Mouse (Mus musculus): Measurements from ENCODE around the gene Gon7. TPM values are rescaled to one million over a fixed set of nuclear protein-coding genes. Genes with fewer than 3 reads are reported as not detected.

Gene Gon7
- 7.2 and 11.1 TPM in 2 replicates for polyA plus RNA-seq (2011; ENCODE audit: insufficient read depth, insufficient read length, low replicate concordance, missing spikeins)

DNA sequence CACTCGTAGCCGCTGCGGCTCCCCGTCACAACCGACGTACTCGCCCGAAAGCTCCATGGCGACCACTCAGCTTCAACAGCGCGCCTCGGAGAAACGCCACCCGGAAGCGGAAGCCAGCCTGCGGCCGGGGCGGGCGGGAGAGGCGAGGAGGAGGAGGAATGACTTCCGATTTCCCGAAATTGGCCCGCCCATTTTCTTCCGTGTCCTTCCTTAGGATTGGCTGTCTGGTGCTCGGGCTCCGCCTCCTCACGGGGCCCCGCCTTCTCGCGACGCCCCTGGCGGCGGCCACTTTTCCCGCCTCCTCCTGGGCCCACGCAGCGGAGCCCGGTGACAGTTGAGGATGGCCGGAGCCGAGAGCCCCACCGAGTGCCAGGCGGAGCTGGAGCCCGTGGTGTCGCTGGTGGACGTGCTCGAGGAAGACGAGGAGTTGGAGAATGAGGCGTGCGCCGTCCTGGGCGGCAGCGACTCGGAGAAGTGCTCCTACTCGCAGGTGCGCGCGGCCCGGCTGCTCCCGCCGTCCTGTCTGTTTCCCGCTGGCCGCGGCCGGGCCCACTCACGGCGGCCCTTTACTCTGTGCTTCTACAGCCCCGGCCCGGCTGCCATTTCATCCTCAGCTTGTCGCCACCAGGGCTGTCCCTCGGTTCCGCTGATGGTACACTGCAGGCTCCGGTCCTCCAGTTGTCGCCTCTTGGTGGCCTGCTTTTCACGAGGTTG lies at the start of gene Gon7, which contains the start of the genes Gm28051 and Ubr7:
Gon7 (minus strand) TSS at position 115 of the 714 bp plus-strand sequence.
Gm28051 (minus strand) TSS at position 77 of the 714 bp plus-strand sequence.
Ubr7 (plus strand) TSS at position 279 of the 714 bp plus-strand sequence.
- Histone ChIP-seq H3K4me1 (ENCODE audit: control insufficient read depth, insufficient read depth, low read length) (no peaks in the 10 kb centered on the region; the same call in 1 of the 2 replicates), H3K27ac (ENCODE audit: control insufficient read depth, insufficient read depth, low read depth, low read length, poor library complexity) (peak within 1 kb of the TSS; percentile 82), H3K4me3 (replicated peaks; ENCODE audit: control insufficient read depth, low read depth, low read length) (peak within 1 kb of the TSS; percentile 91)
- under 1% methylated on average over 73 of the region's 73 CpGs for WGBS
- peak; percentile 17; the same call in 1 of the 2 replicates for TF ChIP-seq CTCF (IDR thresholded peaks at IDR 0.05; ENCODE audit: control insufficient read depth, insufficient read depth, low read length)
- TF ChIP-seq POLR2A (IDR thresholded peaks at IDR 0.05; ENCODE audit: borderline replicate concordance, control insufficient read depth, low read depth, low read length): peak; percentile 66; the same call in 1 of the 2 replicates

DNA sequence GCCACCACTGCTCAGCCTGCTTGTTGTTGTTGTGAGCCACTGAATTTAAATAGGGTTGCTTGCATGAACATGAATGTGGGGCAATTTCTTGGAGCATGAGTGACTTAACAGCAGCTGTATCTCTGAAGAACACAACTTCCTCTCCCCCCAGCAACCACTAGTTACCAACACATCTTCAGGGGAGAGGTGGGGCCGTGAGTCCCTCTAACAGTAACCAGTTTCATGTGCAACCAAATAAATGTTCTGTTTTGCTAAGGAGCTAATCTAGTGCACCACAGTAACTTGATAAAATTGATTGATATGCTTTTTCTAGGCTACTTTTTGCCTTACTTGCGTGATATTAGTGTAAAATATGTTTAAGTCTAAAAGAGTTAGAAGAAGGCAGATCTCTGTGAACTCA lies 41.9 kb upstream of the Gon7 start:
- TF ChIP-seq CTCF (IDR thresholded peaks at IDR 0.05; ENCODE audit: control insufficient read depth, insufficient read depth, low read length) (no peak), POLR2A (IDR thresholded peaks at IDR 0.05; ENCODE audit: borderline replicate concordance, control insufficient read depth, low read depth, low read length) (no peak)
- 45% methylated on average over 2 of the region's 2 CpGs for WGBS
- Histone ChIP-seq H3K27ac (ENCODE audit: control insufficient read depth, insufficient read depth, low read depth, low read length, poor library complexity) (no peak overlapping the region), H3K4me1 (ENCODE audit: control insufficient read depth, insufficient read depth, low read length) (no peaks in the 10 kb centered on the region), H3K4me3 (replicated peaks; ENCODE audit: control insufficient read depth, low read depth, low read length) (no peak overlapping the region)

DNA sequence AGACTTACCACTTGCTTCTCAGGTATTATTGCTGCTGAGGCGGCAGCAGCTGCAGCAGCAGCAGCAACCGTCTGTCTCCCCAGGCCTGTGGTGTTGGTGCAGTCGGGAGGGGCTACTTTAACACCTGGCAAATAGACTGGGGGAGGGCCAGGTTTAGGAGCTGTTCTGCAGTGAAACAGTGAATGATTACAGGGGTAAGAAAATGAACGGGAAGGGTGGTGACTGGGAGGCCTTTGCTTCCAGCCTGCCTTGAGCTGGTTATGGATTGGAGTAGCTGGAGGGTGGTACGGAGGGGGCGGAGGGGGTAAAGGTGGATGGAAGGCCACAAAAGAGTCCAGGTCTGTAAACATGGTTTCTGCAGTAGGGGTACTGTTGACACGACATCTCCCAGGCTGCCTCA lies 30.3 kb upstream of the Gon7 start:
- H3K4me3 ChIP-seq (replicated peaks; ENCODE audit: control insufficient read depth, low read depth, low read length): no peak overlapping the region
- WGBS: 84% methylated on average over 7 of the region's 7 CpGs
- no peak for TF ChIP-seq CTCF (IDR thresholded peaks at IDR 0.05; ENCODE audit: control insufficient read depth, insufficient read depth, low read length)
- no peak for TF ChIP-seq POLR2A (IDR thresholded peaks at IDR 0.05; ENCODE audit: borderline replicate concordance, control insufficient read depth, low read depth, low read length)

DNA sequence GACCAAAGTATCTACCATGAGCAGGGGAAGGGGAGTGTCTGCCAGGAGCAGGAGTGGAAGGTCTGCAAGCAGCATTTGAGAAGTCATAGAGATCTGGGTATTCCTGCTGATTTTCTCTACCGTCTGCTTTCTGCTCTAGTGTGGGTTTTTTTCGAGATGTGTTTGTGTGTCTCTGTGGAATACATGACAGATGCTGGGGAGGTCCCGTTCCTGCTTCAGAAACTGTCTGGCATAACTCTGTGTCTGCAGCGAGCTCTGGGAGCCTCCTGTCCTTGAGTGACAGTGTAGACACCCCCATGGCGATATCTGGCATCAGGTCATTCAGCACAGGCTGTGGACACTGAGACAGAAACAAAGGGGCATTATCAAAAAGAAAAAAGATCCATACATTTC lies 28.0 kb upstream of the Gon7 start:
- no peak for TF ChIP-seq POLR2A (IDR thresholded peaks at IDR 0.05; ENCODE audit: borderline replicate concordance, control insufficient read depth, low read depth, low read length)
- no peak for TF ChIP-seq CTCF (IDR thresholded peaks at IDR 0.05; ENCODE audit: control insufficient read depth, insufficient read depth, low read length)
- peak overlapping the region; percentile 42; the same call in 1 of the 2 replicates for H3K27ac ChIP-seq (ENCODE audit: control insufficient read depth, insufficient read depth, low read depth, low read length, poor library complexity)
- H3K4me3 ChIP-seq (replicated peaks; ENCODE audit: control insufficient read depth, low read depth, low read length): peak overlapping the region; percentile 0
- WGBS: 81% methylated on average over 5 of the region's 5 CpGs
- H3K4me1 ChIP-seq (ENCODE audit: control insufficient read depth, insufficient read depth, low read length): no peaks in the 10 kb centered on the region

More for the DNA sequence above, 30.3 kb upstream of the Gon7 start:
- no peak overlapping the region for H3K27ac ChIP-seq (ENCODE audit: control insufficient read depth, insufficient read depth, low read depth, low read length, poor library complexity)
- H3K4me1 ChIP-seq (ENCODE audit: control insufficient read depth, insufficient read depth, low read length): no peaks in the 10 kb centered on the region

DNA sequence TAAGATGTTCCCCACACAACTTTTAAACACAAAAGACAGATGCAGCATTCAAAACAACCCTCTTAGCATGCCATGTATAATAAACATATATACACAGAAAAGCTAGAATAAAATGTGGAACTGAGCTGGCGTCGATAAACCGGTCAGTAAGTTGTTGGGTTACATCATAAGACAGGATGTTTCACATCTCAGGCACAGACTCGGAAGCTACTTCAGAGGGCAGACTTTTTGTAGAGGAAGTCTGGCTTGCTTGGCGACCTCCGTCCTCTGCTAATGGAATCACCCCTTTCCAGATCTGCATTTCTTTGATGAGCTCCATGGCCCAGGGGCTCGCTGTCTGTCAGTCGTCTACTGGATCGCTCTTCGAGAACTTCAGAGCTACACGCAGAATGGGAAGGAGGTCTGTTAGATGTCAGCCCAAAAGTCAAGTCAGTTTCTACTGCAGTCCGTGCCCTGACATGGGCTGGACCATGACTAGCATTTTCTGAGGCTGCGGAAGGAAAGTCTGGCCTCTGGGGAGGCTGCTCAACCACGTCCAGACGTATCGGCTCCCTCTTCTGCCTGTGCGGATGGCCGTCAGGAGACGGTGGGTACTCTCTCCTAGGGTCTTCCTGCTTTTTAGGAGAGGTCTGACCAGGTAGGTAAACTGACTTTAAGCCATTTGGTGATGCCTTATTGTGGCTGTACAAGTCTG lies 27.4 kb upstream of the Gon7 start:
- WGBS: 58% methylated on average over 19 of the region's 19 CpGs
- peak overlapping the region; percentile 0 for H3K4me3 ChIP-seq (replicated peaks; ENCODE audit: control insufficient read depth, low read depth, low read length)
- H3K27ac ChIP-seq (ENCODE audit: control insufficient read depth, insufficient read depth, low read depth, low read length, poor library complexity): peak overlapping the region; percentile 42
- H3K4me1 ChIP-seq (ENCODE audit: control insufficient read depth, insufficient read depth, low read length): no peaks in the 10 kb centered on the region
- no peak for TF ChIP-seq CTCF (IDR thresholded peaks at IDR 0.05; ENCODE audit: control insufficient read depth, insufficient read depth, low read length)
- no peak for TF ChIP-seq POLR2A (IDR thresholded peaks at IDR 0.05; ENCODE audit: borderline replicate concordance, control insufficient read depth, low read depth, low read length)

DNA sequence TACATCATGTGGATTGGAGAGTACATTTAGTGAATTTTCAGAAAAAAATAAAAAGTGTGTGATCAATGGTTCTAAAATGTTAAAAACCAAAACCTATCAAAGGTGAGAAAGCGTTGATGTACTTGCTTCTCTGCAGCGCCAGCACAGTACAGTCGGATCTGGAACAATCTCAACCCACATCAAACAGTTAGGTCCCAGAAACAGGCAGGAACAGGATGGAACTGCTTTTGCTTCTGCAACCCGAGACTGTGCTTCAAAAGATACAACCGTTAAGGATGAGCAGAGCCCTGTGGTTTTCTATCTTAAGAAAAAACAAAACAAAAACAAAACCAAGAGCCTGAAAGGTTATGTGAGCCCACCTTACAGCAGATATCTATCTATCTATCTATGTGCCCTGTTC lies 25.2 kb upstream of the Gon7 start:
- no peak overlapping the region for H3K4me3 ChIP-seq (replicated peaks; ENCODE audit: control insufficient read depth, low read depth, low read length)
- 85% methylated on average over 5 of the region's 5 CpGs for WGBS
- TF ChIP-seq CTCF (IDR thresholded peaks at IDR 0.05; ENCODE audit: control insufficient read depth, insufficient read depth, low read length) (no peak), POLR2A (IDR thresholded peaks at IDR 0.05; ENCODE audit: borderline replicate concordance, control insufficient read depth, low read depth, low read length) (no peak)
- H3K4me1 ChIP-seq (ENCODE audit: control insufficient read depth, insufficient read depth, low read length): no peaks in the 10 kb centered on the region
- H3K27ac ChIP-seq (ENCODE audit: control insufficient read depth, insufficient read depth, low read depth, low read length, poor library complexity): no peak overlapping the region

DNA sequence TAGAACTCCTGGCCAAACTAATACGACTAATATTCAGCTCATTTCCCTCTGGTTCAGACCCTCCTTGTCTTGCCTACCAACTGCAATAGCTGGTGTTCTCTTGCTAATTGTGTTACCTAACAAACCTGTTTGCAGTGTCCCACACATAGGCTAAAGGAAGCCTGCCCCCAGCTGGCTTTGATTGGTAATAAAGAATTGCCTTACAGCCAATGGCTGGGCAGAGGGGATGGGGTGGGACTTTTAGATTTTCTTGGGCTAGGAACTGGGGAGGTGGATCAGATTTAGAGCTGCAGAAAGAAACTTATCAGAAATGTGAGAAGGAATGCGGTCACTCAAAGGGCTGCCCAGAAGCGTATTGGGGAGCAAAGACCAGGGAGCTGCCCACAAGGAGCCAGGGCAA lies 21.8 kb upstream of the Gon7 start:
- TF ChIP-seq POLR2A (IDR thresholded peaks at IDR 0.05; ENCODE audit: borderline replicate concordance, control insufficient read depth, low read depth, low read length): no peak
- TF ChIP-seq CTCF (IDR thresholded peaks at IDR 0.05; ENCODE audit: control insufficient read depth, insufficient read depth, low read length): no peak
- 73% methylated on average over 3 of the region's 3 CpGs for WGBS
- Histone ChIP-seq H3K4me3 (replicated peaks; ENCODE audit: control insufficient read depth, low read depth, low read length) (no peak overlapping the region), H3K27ac (ENCODE audit: control insufficient read depth, insufficient read depth, low read depth, low read length, poor library complexity) (no peak overlapping the region), H3K4me1 (ENCODE audit: control insufficient read depth, insufficient read depth, low read length) (no peaks in the 10 kb centered on the region)

DNA sequence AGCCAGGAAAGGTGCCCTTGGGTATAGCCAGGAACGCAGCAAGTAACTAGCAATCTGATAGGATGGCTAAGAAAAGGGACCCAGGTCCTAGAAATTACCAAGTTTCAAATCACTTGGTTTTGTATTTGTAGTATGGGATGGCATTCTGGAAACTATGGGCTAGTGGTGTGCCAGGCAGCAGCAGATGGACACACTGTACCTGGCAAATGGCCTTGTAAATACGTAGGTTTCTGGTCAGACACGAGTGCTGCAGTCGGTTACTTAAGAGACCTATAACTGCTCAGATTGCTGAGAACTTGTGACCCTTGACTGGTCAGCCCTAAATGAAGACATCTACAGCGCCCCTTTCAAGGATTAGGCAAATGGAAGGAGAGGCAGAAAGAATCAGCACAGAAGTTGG lies 20.5 kb upstream of the Gon7 start:
- Histone ChIP-seq H3K4me1 (ENCODE audit: control insufficient read depth, insufficient read depth, low read length) (no peaks in the 10 kb centered on the region), H3K27ac (ENCODE audit: control insufficient read depth, insufficient read depth, low read depth, low read length, poor library complexity) (no peak overlapping the region), H3K4me3 (replicated peaks; ENCODE audit: control insufficient read depth, low read depth, low read length) (no peak overlapping the region)
- WGBS: 90% methylated on average over 5 of the region's 5 CpGs
- TF ChIP-seq CTCF (IDR thresholded peaks at IDR 0.05; ENCODE audit: control insufficient read depth, insufficient read depth, low read length): no peak
- TF ChIP-seq POLR2A (IDR thresholded peaks at IDR 0.05; ENCODE audit: borderline replicate concordance, control insufficient read depth, low read depth, low read length): no peak
